Mouse (Mus musculus): ENCODE measurements around the gene Trim66. TPM values are rescaled to one million over a fixed set of nuclear protein-coding genes. Genes with fewer than 3 reads are reported as not detected.

Gene Trim66
- total and polyA plus RNA-seq, 2 experiments from 2014 or later, result 0.73 to 4.5 TPM

GRCm38 (mm10) chr7:109531501-109531900, 23.6 kb upstream of the Trim66 start:
- Histone ChIP-seq H3K27ac (no peak overlapping the region), H3K4me1 (ENCODE audit: insufficient read depth, low read length) (no peaks in the 10 kb centered on the region), H3K9me3 (ENCODE audit: low read length) (no peaks in the 10 kb centered on the region), H3K36me3 (ENCODE audit: insufficient read depth, low read length) (no peaks in the 10 kb centered on the region), H3K4me2 (ENCODE audit: low read depth, low read length) (no peak overlapping the region), H3K27me3 (ENCODE audit: insufficient read depth, low read length) (no peaks in the 10 kb centered on the region), H3K4me3 (ENCODE audit: low read length) (no peak overlapping the region), H3K9ac (replicated peaks; ENCODE audit: low read length) (no peak overlapping the region)
- no peak for TF ChIP-seq CTCF (IDR thresholded peaks at IDR 0.05; ENCODE audit: low read depth)
- no peak for ATAC-seq
- 84% methylated on average over 5 of the region's 5 CpGs for WGBS
- DNase-seq (ENCODE audit: low spot score), result no peak

- H3K9ac ChIP-seq (replicated peaks; ENCODE audit: low read length), result no peak overlapping the region
- no peak overlapping the region for H3K4me2 ChIP-seq (ENCODE audit: low read depth, low read length)
- H3K36me3 ChIP-seq (ENCODE audit: insufficient read depth, low read length), result peaks cover 14% of the 10 kb centered on the region; the same call in 1 of the 2 replicates
- no peak overlapping the region for H3K27ac ChIP-seq
- no peak overlapping the region for H3K4me3 ChIP-seq (ENCODE audit: low read length)
- DNase-seq (ENCODE audit: low spot score), result no peak
- ATAC-seq, result no peak
- H3K9me3 ChIP-seq (ENCODE audit: low read length), result no peaks in the 10 kb centered on the region
- no peaks in the 10 kb centered on the region for H3K27me3 ChIP-seq (ENCODE audit: insufficient read depth, low read length)
- TF ChIP-seq CTCF (IDR thresholded peaks at IDR 0.05; ENCODE audit: low read depth), result no peak
- H3K4me1 ChIP-seq (ENCODE audit: insufficient read depth, low read length), result no peaks in the 10 kb centered on the region
- 75% methylated on average over 2 of the region's 2 CpGs for WGBS
Measured at GRCm38 (mm10) chr7:109529741-109530140, 21.8 kb upstream of the Trim66 start.

- Histone ChIP-seq H3K36me3 (ENCODE audit: insufficient read depth, low read length) (peaks cover 26% of the 10 kb centered on the region; the same call in 1 of the 2 replicates), H3K27ac (no peak overlapping the region), H3K9ac (replicated peaks; ENCODE audit: low read length) (no peak overlapping the region), H3K4me2 (ENCODE audit: low read depth, low read length) (no peak overlapping the region), H3K4me1 (ENCODE audit: insufficient read depth, low read length) (no peaks in the 10 kb centered on the region), H3K4me3 (ENCODE audit: low read length) (no peak overlapping the region), H3K9me3 (ENCODE audit: low read length) (no peaks in the 10 kb centered on the region), H3K27me3 (ENCODE audit: insufficient read depth, low read length) (no peaks in the 10 kb centered on the region)
- ATAC-seq, result peak; percentile 85
- WGBS, result 16% methylated on average over 3 of the region's 3 CpGs
- peak; percentile 81 for DNase-seq (ENCODE audit: low spot score)
- TF ChIP-seq CTCF (IDR thresholded peaks at IDR 0.05; ENCODE audit: low read depth), result peak; percentile 91
Measured at GRCm38 (mm10) chr7:109528356-109528755, 20.4 kb upstream of the Trim66 start.

- no peaks in the 10 kb centered on the region for H3K9me3 ChIP-seq (ENCODE audit: low read length)
- H3K27ac ChIP-seq, result no peak overlapping the region
- H3K4me2 ChIP-seq (ENCODE audit: low read depth, low read length), result no peak overlapping the region
- 71% methylated on average over 3 of the region's 3 CpGs for WGBS
- TF ChIP-seq CTCF (IDR thresholded peaks at IDR 0.05; ENCODE audit: low read depth), result no peak
- H3K9ac ChIP-seq (replicated peaks; ENCODE audit: low read length), result no peak overlapping the region
- no peaks in the 10 kb centered on the region for H3K27me3 ChIP-seq (ENCODE audit: insufficient read depth, low read length)
- no peak for DNase-seq (ENCODE audit: low spot score)
- H3K4me3 ChIP-seq (ENCODE audit: low read length), result no peak overlapping the region
- peaks cover 34% of the 10 kb centered on the region for H3K36me3 ChIP-seq (ENCODE audit: insufficient read depth, low read length)
- no peak for ATAC-seq
- H3K4me1 ChIP-seq (ENCODE audit: insufficient read depth, low read length), result no peaks in the 10 kb centered on the region
Measured at GRCm38 (mm10) chr7:109527536-109527935, 19.6 kb upstream of the Trim66 start.

- Histone ChIP-seq H3K36me3 (ENCODE audit: insufficient read depth, low read length) (peaks cover 49% of the 10 kb centered on the region), H3K9ac (replicated peaks; ENCODE audit: low read length) (no peak overlapping the region), H3K4me2 (ENCODE audit: low read depth, low read length) (no peak overlapping the region), H3K27ac (no peak overlapping the region), H3K27me3 (ENCODE audit: insufficient read depth, low read length) (no peaks in the 10 kb centered on the region), H3K4me3 (ENCODE audit: low read length) (no peak overlapping the region), H3K4me1 (ENCODE audit: insufficient read depth, low read length) (no peaks in the 10 kb centered on the region; the same call in 1 of the 2 replicates), H3K9me3 (ENCODE audit: low read length) (no peaks in the 10 kb centered on the region)
- no peak for ATAC-seq
- 70% methylated on average over 16 of the region's 16 CpGs for WGBS
- no peak for TF ChIP-seq CTCF (IDR thresholded peaks at IDR 0.05; ENCODE audit: low read depth)
- no peak for DNase-seq (ENCODE audit: low spot score)
Measured at GRCm38 (mm10) chr7:109525740-109526663, 18.1 kb upstream of the Trim66 start.

- ATAC-seq (no peak), DNase-seq (ENCODE audit: low spot score) (no peak)
- H3K4me2 ChIP-seq (ENCODE audit: low read depth, low read length), result no peak overlapping the region
- no peaks in the 10 kb centered on the region for H3K27me3 ChIP-seq (ENCODE audit: insufficient read depth, low read length)
- peaks cover 56% of the 10 kb centered on the region for H3K36me3 ChIP-seq (ENCODE audit: insufficient read depth, low read length)
- no peaks in the 10 kb centered on the region for H3K9me3 ChIP-seq (ENCODE audit: low read length)
- H3K4me1 ChIP-seq (ENCODE audit: insufficient read depth, low read length), result peaks cover 5% of the 10 kb centered on the region; the same call in 1 of the 2 replicates
- no peak overlapping the region for H3K4me3 ChIP-seq (ENCODE audit: low read length)
- no peak overlapping the region for H3K27ac ChIP-seq
- TF ChIP-seq CTCF (IDR thresholded peaks at IDR 0.05; ENCODE audit: low read depth), result no peak
- WGBS, result 90% methylated on average over 3 of the region's 3 CpGs
- H3K9ac ChIP-seq (replicated peaks; ENCODE audit: low read length), result no peak overlapping the region
Measured at GRCm38 (mm10) chr7:109524763-109525162, 16.8 kb upstream of the Trim66 start.

GRCm38 (mm10) chr7:109524442-109524744, 16.5 kb upstream of the Trim66 start:
- DNase-seq (ENCODE audit: low spot score) (no peak), ATAC-seq (no peak)
- Histone ChIP-seq H3K4me2 (ENCODE audit: low read depth, low read length) (no peak overlapping the region), H3K4me1 (ENCODE audit: insufficient read depth, low read length) (peaks cover 5% of the 10 kb centered on the region; the same call in 1 of the 2 replicates), H3K4me3 (ENCODE audit: low read length) (no peak overlapping the region), H3K27ac (no peak overlapping the region), H3K9me3 (ENCODE audit: low read length) (no peaks in the 10 kb centered on the region), H3K27me3 (ENCODE audit: insufficient read depth, low read length) (no peaks in the 10 kb centered on the region), H3K36me3 (ENCODE audit: insufficient read depth, low read length) (peaks cover 56% of the 10 kb centered on the region), H3K9ac (replicated peaks; ENCODE audit: low read length) (no peak overlapping the region)
- no peak for TF ChIP-seq CTCF (IDR thresholded peaks at IDR 0.05; ENCODE audit: low read depth)
